Mouse (Mus musculus): ENCODE results near the gene Gpa33. TPM values are rescaled to one million over a fixed set of nuclear protein-coding genes. Genes with fewer than 3 reads are reported as not detected.

Gpa33 gene
- polyA plus RNA-seq, 1 experiment from 2014 or later: not detected

GRCm38 (mm10) chr1:166168017-166168416, 38.0 kb downstream of the Gpa33 start:
- Histone ChIP-seq H3K36me3 (ENCODE audit: control insufficient read depth, insufficient read depth, low read length) (no peaks in the 10 kb centered on the region), H3K9ac (ENCODE audit: low read depth, low read length) (no peak overlapping the region), H3K4me1 (ENCODE audit: control insufficient read depth, insufficient read depth, low read depth, low read length) (no peaks in the 10 kb centered on the region)

GRCm38 (mm10) chr1:166169713-166170112, 39.7 kb downstream of the Gpa33 start:
- H3K9ac ChIP-seq (ENCODE audit: low read depth, low read length): no peak overlapping the region
- no peaks in the 10 kb centered on the region for H3K4me1 ChIP-seq (ENCODE audit: control insufficient read depth, insufficient read depth, low read depth, low read length)
- no peaks in the 10 kb centered on the region for H3K27me3 ChIP-seq (replicated peaks; ENCODE audit: control insufficient read depth, insufficient read depth, low read length)
- 92% methylated on average over 7 of the region's 7 CpGs for WGBS
- no peak overlapping the region for H3K27ac ChIP-seq (ENCODE audit: low read depth, low read length)
- H3K36me3 ChIP-seq (ENCODE audit: control insufficient read depth, insufficient read depth, low read length): no peaks in the 10 kb centered on the region
- H3K9me3 ChIP-seq (ENCODE audit: control insufficient read depth, low read length): no peaks in the 10 kb centered on the region
- no peak overlapping the region for H3K4me3 ChIP-seq (ENCODE audit: low read length)
- no peak overlapping the region for H3K4me2 ChIP-seq (ENCODE audit: low read length)
- ATAC-seq: no peak

More at GRCm38 (mm10) chr1:166168017-166168416, 38.0 kb downstream of the Gpa33 start:
- no peak for ATAC-seq
- H3K27ac ChIP-seq (ENCODE audit: low read depth, low read length): no peak overlapping the region
- 95% methylated on average over 7 of the region's 7 CpGs for WGBS
- H3K4me3 ChIP-seq (ENCODE audit: low read length): no peak overlapping the region
- H3K27me3 ChIP-seq (replicated peaks; ENCODE audit: control insufficient read depth, insufficient read depth, low read length): no peaks in the 10 kb centered on the region
- H3K9me3 ChIP-seq (ENCODE audit: control insufficient read depth, low read length): no peaks in the 10 kb centered on the region
- no peak overlapping the region for H3K4me2 ChIP-seq (ENCODE audit: low read length)

GRCm38 (mm10) chr1:166170852-166171251, 40.8 kb downstream of the Gpa33 start:
- no peak for ATAC-seq
- Histone ChIP-seq H3K27ac (ENCODE audit: low read depth, low read length) (no peak overlapping the region), H3K9ac (ENCODE audit: low read depth, low read length) (no peak overlapping the region), H3K4me2 (ENCODE audit: low read length) (no peak overlapping the region), H3K4me3 (ENCODE audit: low read length) (no peak overlapping the region), H3K27me3 (replicated peaks; ENCODE audit: control insufficient read depth, insufficient read depth, low read length) (no peaks in the 10 kb centered on the region), H3K9me3 (ENCODE audit: control insufficient read depth, low read length) (no peaks in the 10 kb centered on the region), H3K4me1 (ENCODE audit: control insufficient read depth, insufficient read depth, low read depth, low read length) (no peaks in the 10 kb centered on the region), H3K36me3 (ENCODE audit: control insufficient read depth, insufficient read depth, low read length) (no peaks in the 10 kb centered on the region)
- WGBS: 93% methylated on average over 12 of the region's 12 CpGs

GRCm38 (mm10) chr1:166172992-166173391, 43.0 kb downstream of the Gpa33 start:
- ATAC-seq: no peak
- H3K4me1 ChIP-seq (ENCODE audit: control insufficient read depth, insufficient read depth, low read depth, low read length): no peaks in the 10 kb centered on the region
- H3K4me3 ChIP-seq (ENCODE audit: low read length): no peak overlapping the region
- no peaks in the 10 kb centered on the region for H3K9me3 ChIP-seq (ENCODE audit: control insufficient read depth, low read length)
- no peak overlapping the region for H3K9ac ChIP-seq (ENCODE audit: low read depth, low read length)
- H3K27ac ChIP-seq (ENCODE audit: low read depth, low read length): no peak overlapping the region
- no peaks in the 10 kb centered on the region for H3K27me3 ChIP-seq (replicated peaks; ENCODE audit: control insufficient read depth, insufficient read depth, low read length)
- H3K4me2 ChIP-seq (ENCODE audit: low read length): no peak overlapping the region
- H3K36me3 ChIP-seq (ENCODE audit: control insufficient read depth, insufficient read depth, low read length): no peaks in the 10 kb centered on the region
- 76% methylated on average over 3 of the region's 3 CpGs for WGBS

GRCm38 (mm10) chr1:166173621-166174020, 43.6 kb downstream of the Gpa33 start:
- Histone ChIP-seq H3K9ac (ENCODE audit: low read depth, low read length) (no peak overlapping the region), H3K9me3 (ENCODE audit: control insufficient read depth, low read length) (no peaks in the 10 kb centered on the region), H3K36me3 (ENCODE audit: control insufficient read depth, insufficient read depth, low read length) (no peaks in the 10 kb centered on the region), H3K27ac (ENCODE audit: low read depth, low read length) (no peak overlapping the region), H3K4me1 (ENCODE audit: control insufficient read depth, insufficient read depth, low read depth, low read length) (no peaks in the 10 kb centered on the region), H3K4me2 (ENCODE audit: low read length) (no peak overlapping the region), H3K27me3 (replicated peaks; ENCODE audit: control insufficient read depth, insufficient read depth, low read length) (no peaks in the 10 kb centered on the region), H3K4me3 (ENCODE audit: low read length) (no peak overlapping the region)
- 74% methylated on average over 9 of the region's 9 CpGs for WGBS
- no peak for ATAC-seq

- Histone ChIP-seq H3K9me3 (ENCODE audit: control insufficient read depth, low read length) (no peaks in the 10 kb centered on the region), H3K27ac (ENCODE audit: low read depth, low read length) (no peak overlapping the region), H3K4me1 (ENCODE audit: control insufficient read depth, insufficient read depth, low read depth, low read length) (no peaks in the 10 kb centered on the region; the same call in 1 of the 2 replicates), H3K36me3 (ENCODE audit: control insufficient read depth, insufficient read depth, low read length) (no peaks in the 10 kb centered on the region), H3K4me3 (ENCODE audit: low read length) (no peak overlapping the region), H3K27me3 (replicated peaks; ENCODE audit: control insufficient read depth, insufficient read depth, low read length) (no peaks in the 10 kb centered on the region), H3K9ac (ENCODE audit: low read depth, low read length) (no peak overlapping the region), H3K4me2 (ENCODE audit: low read length) (no peak overlapping the region)
- no peak for ATAC-seq
- WGBS: 88% methylated on average over 7 of the region's 7 CpGs
These were observed 51.5 kb downstream of the Gpa33 start for GRCm38 (mm10) chr1:166181510-166181909.

- 47% methylated on average over 10 of the region's 10 CpGs for WGBS
- peak overlapping the region; percentile 17; the same call in 1 of the 2 replicates for H3K27ac ChIP-seq (ENCODE audit: low read depth, low read length)
- no peak overlapping the region for H3K9ac ChIP-seq (ENCODE audit: low read depth, low read length)
- H3K36me3 ChIP-seq (ENCODE audit: control insufficient read depth, insufficient read depth, low read length): no peaks in the 10 kb centered on the region
- H3K4me3 ChIP-seq (ENCODE audit: low read length): no peak overlapping the region
- H3K4me2 ChIP-seq (ENCODE audit: low read length): no peak overlapping the region
- peak; percentile 40 for ATAC-seq
- H3K9me3 ChIP-seq (ENCODE audit: control insufficient read depth, low read length): no peaks in the 10 kb centered on the region
- H3K4me1 ChIP-seq (ENCODE audit: control insufficient read depth, insufficient read depth, low read depth, low read length): no peaks in the 10 kb centered on the region; the same call in 1 of the 2 replicates
- no peaks in the 10 kb centered on the region for H3K27me3 ChIP-seq (replicated peaks; ENCODE audit: control insufficient read depth, insufficient read depth, low read length)
These were observed 53.1 kb downstream of the Gpa33 start for GRCm38 (mm10) chr1:166182952-166183627.

- Histone ChIP-seq H3K27ac (ENCODE audit: low read depth, low read length) (no peak overlapping the region), H3K4me2 (ENCODE audit: low read length) (no peak overlapping the region), H3K9me3 (ENCODE audit: control insufficient read depth, low read length) (no peaks in the 10 kb centered on the region), H3K4me1 (ENCODE audit: control insufficient read depth, insufficient read depth, low read depth, low read length) (no peaks in the 10 kb centered on the region; the same call in 1 of the 2 replicates), H3K9ac (ENCODE audit: low read depth, low read length) (no peak overlapping the region), H3K4me3 (ENCODE audit: low read length) (no peak overlapping the region), H3K36me3 (ENCODE audit: control insufficient read depth, insufficient read depth, low read length) (no peaks in the 10 kb centered on the region), H3K27me3 (replicated peaks; ENCODE audit: control insufficient read depth, insufficient read depth, low read length) (no peaks in the 10 kb centered on the region)
- ATAC-seq: no peak
- WGBS: 82% methylated on average over 22 of the region's 22 CpGs
These were observed 54.6 kb downstream of the Gpa33 start for GRCm38 (mm10) chr1:166184391-166185229.

- no peak for ATAC-seq
- Histone ChIP-seq H3K27ac (ENCODE audit: low read depth, low read length) (no peak overlapping the region), H3K4me2 (ENCODE audit: low read length) (no peak overlapping the region), H3K36me3 (ENCODE audit: control insufficient read depth, insufficient read depth, low read length) (no peaks in the 10 kb centered on the region), H3K9me3 (ENCODE audit: control insufficient read depth, low read length) (no peaks in the 10 kb centered on the region), H3K9ac (ENCODE audit: low read depth, low read length) (no peak overlapping the region), H3K4me1 (ENCODE audit: control insufficient read depth, insufficient read depth, low read depth, low read length) (no peaks in the 10 kb centered on the region; the same call in 1 of the 2 replicates), H3K27me3 (replicated peaks; ENCODE audit: control insufficient read depth, insufficient read depth, low read length) (no peaks in the 10 kb centered on the region), H3K4me3 (ENCODE audit: low read length) (no peak overlapping the region)
- WGBS: 60% methylated on average over 5 of the region's 5 CpGs
These were observed 55.3 kb downstream of the Gpa33 start for GRCm38 (mm10) chr1:166185357-166185756.

All from hindbrain, embryonic 16.5 days (tissue).